In the genomic region with DNA sequence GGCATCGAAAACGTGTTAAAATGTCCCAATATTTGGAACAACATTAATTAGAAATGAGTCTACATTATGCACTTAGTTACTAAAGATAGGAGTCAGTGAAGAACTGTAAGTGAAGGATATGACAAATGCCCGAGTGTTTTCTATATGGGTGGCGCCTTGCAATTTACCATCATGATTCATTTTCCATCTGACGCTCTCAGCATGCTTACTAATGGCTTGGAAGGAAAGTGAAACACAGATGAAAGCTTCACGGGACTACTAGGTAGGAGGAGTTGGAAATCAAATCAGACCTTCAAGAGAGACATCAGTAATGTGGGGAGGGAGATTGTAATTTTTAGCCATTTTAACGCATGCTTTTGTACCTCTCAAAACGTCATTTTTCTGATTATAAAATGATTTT, we compare ENCODE assay signal across 12 mouse cellular contexts.
"Had no signal": no experiment of that assay in that cellular context is flagged by ENCODE, and none has a peak within 500 bp of the region (broad histone marks: within the 10 kb centered on the region; RNA-seq: fewer than 3 reads in every experiment).

No protein-coding gene starts in this region.

- DNase-seq: kidney, adult 2 months; kidney, postnatal 25 days; layer of hippocampus, adult 9-11 months; liver, embryonic 13.5 days; lung, adult 2 months; lung, postnatal 14 days; lung, postnatal 4 days; retina, postnatal 1 day; right cerebral cortex, postnatal 25 days; thymus, adult 2 months; thymus, postnatal 14 days; thymus, postnatal 4 days had no signal
